Mouse (Mus musculus): ENCODE data around the gene Vmn2r97.

DNA sequence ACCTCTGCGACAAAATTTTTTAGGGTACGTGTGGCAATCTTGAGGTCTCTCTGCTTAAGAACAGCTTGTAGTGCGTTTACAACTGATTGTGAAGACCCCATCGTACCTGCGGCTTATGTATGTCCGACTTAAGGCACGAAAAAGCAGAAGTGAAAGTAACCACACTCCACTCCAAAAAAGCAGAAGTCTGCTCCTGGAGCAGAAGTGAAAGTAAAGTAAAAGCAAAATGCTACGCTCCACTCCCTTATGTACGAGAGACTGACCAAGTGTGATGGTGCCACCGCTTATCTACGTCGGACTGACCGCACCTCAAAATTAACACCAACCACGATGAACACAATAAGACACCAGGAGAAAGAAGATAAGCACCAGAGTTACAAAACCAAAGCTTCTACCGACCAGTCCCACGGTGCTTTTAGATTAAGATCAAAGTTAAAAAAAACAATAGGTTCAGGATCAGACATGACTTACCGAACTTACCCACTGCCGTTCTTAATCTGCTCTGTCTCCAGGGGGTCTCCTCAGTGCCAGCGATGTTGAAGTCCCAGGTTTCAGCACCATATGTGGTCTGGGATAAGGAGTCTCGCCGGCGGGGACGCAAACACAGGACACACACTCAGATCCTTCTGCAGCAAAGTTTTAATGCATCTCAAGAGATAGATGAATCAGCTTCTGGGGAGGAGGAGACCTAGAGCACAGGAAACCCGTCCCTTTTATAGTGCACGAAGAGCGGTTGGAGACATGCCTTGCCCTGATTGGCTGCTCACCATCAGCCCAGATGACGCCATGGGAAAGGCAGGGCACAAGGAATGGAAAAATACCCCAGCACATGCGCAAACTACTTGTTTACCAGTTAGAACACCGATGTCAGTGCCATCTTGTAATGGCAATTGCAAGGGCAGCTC lies 54.5 kb downstream of the Vmn2r97 start:
- TF ChIP-seq CTCF (IDR thresholded peaks at IDR 0.05), result no peak
- TF ChIP-seq EP300 (IDR thresholded peaks at IDR 0.05), result no peak
